In genomic region chr3:68815621-68816020, GRCm38 (mm10) we compare ENCODE assay signal across 17 mouse cellular contexts. TPM values are rescaled to one million over a fixed set of nuclear protein-coding genes. Genes with fewer than 3 reads are reported as not detected.
"Had no signal": no experiment of that assay in that cellular context is flagged by ENCODE, and none has a peak within 500 bp of the region (broad histone marks: within the 10 kb centered on the region; RNA-seq: fewer than 3 reads in every experiment).

No protein-coding gene starts in this region.

- H3K4me1 ChIP-seq: neural tube, embryonic 13.5 days; neural tube, embryonic 15.5 days; stomach, embryonic 15.5 days had no signal

- H3K27ac ChIP-seq: neural tube, embryonic 13.5 days; neural tube, embryonic 15.5 days; stomach, embryonic 15.5 days; stomach, postnatal 0 days had no signal

- H3K27me3 ChIP-seq: neural tube, embryonic 13.5 days; neural tube, embryonic 15.5 days; stomach, embryonic 15.5 days had no signal

- H3K36me3 ChIP-seq: neural tube, embryonic 13.5 days; neural tube, embryonic 15.5 days; stomach, embryonic 15.5 days had no signal

- H3K4me3 ChIP-seq: neural tube, embryonic 13.5 days; neural tube, embryonic 15.5 days; stomach, embryonic 15.5 days had no signal

- H3K9me3 ChIP-seq: neural tube, embryonic 13.5 days; neural tube, embryonic 15.5 days; stomach, embryonic 15.5 days had no signal

- H3K9ac ChIP-seq: neural tube, embryonic 13.5 days; neural tube, embryonic 15.5 days; stomach, embryonic 15.5 days had no signal

- DNase-seq: retina, postnatal 1 day; right cerebral cortex, adult 18-20 months; right cerebral cortex, postnatal 14 days; right cerebral cortex, postnatal 25 days; right cerebral cortex, postnatal 4 days; spleen, adult 18-20 months; thymus, adult 18-20 months; thymus, adult 2 months; thymus, postnatal 14 days; thymus, postnatal 25 days; thymus, postnatal 36 days; thymus, postnatal 4 days had no signal

RNA-seq across cellular contexts. Expression of gene 1110032F04Rik, which starts 53.8 kb away (rescaled TPM):
- polyA plus RNA-seq: testis, adult 2 months had no signal
